Mouse (Mus musculus): ENCODE data around the gene Srsf9.
"Not testable (repeated sequence)": the region's sequence is repeated elsewhere in the genome, so short reads cannot be mapped to it uniquely, and the experiment has no call there.

Gene Srsf9

GRCm38 (mm10) chr5:115373441-115374203 lies 46.6 kb downstream of the Srsf9 start:
- no peak for DNase-seq (ENCODE audit: low spot score)

GRCm38 (mm10) chr5:115374204-115374820 lies 47.3 kb downstream of the Srsf9 start:
- DNase-seq (ENCODE audit: low spot score) = no peak

DNA sequence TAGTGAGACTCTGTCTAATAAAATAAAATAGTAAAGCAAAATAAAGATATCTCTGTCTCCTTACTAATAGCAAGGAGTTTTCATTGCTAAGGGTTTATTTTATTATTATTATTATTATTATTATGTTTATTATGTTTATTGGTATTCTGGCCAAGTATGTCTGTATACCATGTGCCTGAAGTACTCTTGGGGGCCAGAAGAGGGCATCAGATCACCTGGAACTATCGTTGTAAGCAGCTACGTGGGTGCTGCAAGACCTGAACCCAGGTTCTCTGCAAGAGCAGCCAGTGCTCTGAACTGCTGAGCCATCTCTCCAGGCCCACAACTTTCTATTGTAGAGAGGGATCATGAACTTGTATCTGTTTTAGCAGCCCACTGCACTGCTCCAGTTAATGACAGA lies 48.5 kb downstream of the Srsf9 start:
- DNase-seq (ENCODE audit: low spot score) = no peak

GRCm38 (mm10) chr5:115378882-115379281 lies 51.9 kb downstream of the Srsf9 start:
- DNase-seq (ENCODE audit: low spot score) = not testable (repeated sequence)

All from urinary bladder, postnatal 10 days (tissue).